Mouse (Mus musculus) urinary bladder, adult 2 months (tissue): ENCODE measurements around the gene Calcb. TPM values are rescaled to one million over a fixed set of nuclear protein-coding genes. Genes with fewer than 3 reads are reported as not detected.
"Not testable (repeated sequence)": the region's sequence is repeated elsewhere in the genome, so short reads cannot be mapped to it uniquely, and the experiment has no call there.

ENCODE experiments used
- DNase-seq: peaks from one replicate; pipeline ENCODE4 v3.0.0; 2022; ENCODE audit warnings: low spot score
- polyA plus RNA-seq: library from polyadenylated mRNA; depleted of rRNA; stranded (reverse); fragments of >200 nt; gene quantifications from 2 replicates; pipeline ENCODE4 v1.2.3, GENCODE M21; 2012; rRNA removed

Calcb gene
- polyA plus RNA-seq: 0.31 and 0.45 TPM in 2 replicates

DNA sequence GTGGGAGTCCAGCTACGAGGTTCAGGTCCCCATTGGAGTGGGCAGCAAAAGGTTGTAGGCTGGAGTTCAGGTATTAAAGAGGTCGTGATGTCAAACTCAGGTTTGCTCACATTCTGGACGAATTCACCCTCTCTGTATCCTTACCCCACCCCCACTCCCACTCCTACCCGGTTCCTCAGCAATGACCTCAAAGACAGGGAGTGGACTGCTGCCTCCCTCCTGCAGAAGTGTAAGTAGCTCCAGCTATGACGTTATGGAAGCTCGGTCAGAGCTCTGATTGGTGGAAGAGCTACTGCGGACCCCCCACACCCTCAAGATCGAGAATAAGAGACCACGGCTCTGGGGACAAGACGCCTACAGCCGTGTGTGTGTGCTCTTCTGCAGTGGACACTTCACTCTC lies at the start of gene Calcb:
Gene Calcb (plus strand): TSS at position 344 of the 400 bp plus-strand sequence.
- no peak for DNase-seq

DNA sequence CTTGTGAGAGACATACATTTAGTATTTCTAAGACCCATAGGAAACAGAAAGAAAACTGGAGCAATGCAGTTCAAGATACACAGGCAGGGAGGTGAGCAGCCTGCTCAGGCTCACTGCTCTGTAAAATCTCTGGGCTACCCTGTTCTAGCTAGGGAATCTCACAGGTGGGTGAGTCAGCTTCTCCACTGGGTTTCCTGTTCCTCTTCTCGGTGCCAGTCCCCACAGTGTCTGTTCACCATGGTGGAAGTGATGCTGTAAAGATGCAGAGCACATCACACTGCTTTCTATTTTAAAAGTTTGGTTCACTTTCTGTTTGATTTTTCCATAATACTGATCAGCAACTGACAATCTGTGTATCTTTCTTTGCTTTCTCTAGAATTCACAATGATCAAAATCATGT lies 47.0 kb upstream of the Calcb start:
- DNase-seq: no peak

DNA sequence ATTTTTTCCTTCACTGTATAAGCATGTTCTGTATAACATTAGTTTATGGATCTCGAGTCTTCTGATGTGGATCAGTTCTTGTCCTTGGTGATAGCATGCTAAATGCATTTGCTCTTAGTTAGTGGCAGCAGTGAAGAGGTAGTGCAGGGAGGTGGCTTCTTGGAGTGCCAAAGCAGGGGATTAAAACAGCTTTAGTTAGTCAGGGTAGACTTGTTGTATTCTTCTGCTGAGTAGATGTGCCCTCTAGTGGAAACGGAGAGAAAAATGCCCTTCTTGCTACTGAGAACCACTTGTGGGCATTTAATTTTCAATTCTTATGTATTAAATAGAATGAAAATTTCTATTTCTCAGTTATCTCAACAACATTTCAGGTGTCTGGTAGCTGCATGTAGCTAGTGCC lies 45.7 kb upstream of the Calcb start:
- no peak for DNase-seq

DNA sequence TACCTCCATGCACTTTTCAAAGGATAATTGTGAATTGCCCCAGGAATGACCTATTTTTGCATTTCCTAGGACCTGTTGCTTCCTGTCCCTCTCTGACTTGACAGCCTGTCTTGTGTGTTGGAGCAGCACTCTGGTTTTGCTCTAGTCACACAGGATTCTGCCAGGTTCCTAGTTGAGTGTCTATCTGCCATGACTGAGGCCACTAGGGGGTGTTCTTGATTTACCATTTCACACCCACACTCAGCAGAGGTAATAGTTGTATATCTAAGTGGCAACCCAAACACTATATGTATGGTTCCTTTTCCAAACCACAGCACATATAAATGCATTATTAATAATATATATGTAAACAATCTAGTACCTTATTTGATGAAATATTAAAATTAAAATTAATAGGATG lies 26.1 kb upstream of the Calcb start:
- DNase-seq: no peak

DNA sequence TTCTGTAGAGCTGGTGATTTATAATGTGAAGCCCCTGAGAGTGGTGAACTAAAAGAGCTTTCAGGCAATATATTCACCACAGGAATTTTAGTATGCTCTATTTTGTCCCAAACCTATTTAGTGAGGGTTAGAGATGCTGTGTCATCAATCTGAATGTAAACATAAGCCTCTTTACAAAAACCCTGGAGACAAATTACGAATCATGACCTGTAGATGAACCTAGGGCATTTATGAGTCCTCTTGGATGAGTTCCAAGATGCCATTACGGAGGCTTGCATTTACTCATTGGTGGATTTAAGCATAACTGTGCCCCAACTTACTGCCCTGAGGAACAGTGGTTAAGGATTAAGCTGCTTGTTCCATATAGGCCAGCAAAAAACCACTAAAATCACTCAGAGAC lies 17.6 kb upstream of the Calcb start:
- DNase-seq: no peak

DNA sequence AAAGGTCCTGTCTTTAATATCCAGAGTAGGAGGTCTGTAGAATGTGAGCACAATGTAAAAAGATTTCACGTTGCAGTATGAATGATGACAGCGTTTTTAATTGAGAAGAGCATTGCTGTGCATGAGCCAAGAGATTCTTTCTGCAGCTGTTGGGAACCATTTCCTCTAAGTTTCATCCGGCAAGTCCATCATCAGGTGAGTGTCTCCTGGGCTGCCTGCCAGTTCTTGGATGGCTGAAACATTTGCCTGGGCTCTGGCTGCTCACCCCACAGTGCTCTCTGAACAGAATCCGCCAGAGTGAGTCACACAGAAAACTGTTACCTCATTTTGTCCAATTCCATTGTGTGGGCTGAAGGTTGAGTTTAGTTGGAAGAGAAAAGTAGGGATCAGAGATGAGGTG lies 11.7 kb upstream of the Calcb start:
- DNase-seq: no peak

DNA sequence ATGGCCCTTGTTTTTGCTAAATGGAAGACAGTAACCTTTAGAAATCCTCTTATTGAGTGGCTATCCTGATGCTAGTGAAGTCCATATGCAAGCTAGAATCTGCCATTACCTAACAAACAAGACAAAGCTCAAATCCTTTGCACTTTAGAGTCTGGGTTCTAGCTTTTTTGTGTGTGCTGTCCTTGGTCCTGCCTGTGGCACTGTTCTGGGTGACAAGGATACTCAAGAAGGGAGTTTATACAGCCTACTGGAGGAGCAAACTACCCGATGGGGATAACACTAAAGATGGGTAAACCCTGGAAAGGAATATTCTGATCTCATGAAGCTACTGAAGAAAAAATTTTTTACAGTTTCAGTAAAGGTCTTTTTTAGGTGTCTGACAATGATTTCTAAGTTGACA lies 11.0 kb upstream of the Calcb start:
- no peak for DNase-seq

DNA sequence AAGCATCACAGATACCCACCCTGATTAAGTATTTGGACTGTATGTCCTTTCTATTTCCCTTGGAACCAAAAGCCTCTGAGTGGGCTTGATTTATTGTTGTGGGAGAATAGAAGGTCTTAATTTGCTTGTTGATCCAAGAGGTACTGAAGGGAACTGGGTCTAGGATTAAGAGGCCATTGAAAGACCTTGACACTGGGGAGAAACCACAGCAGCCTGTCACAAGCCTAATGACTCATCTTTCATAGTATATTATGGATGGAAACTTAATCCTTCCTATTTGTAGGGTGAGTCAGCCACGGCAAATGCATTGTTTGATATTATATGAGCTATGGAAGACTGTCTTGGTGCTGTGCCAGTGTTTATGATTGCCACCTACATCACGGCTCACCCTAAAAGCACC lies 8.0 kb upstream of the Calcb start:
- no peak for DNase-seq

DNA sequence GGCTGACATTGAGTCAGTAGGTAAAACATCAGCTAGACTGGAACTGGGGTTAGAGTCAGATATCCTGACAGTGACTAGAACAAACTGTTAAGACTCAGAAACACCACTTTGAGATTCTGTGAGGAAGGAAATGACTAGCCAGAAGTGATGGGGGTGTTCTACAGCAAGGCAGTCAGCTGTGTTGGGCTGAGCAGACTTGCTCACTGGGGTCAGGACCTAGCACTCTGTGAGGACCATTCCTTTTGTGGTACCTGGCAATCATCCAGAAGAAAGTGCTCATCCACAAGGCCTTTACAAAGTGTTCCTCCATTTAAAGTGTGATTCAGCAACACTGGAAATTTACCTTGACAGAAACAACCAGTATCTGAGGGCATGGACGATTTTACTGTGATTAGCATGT lies 5.9 kb upstream of the Calcb start:
- DNase-seq: no peak

DNA sequence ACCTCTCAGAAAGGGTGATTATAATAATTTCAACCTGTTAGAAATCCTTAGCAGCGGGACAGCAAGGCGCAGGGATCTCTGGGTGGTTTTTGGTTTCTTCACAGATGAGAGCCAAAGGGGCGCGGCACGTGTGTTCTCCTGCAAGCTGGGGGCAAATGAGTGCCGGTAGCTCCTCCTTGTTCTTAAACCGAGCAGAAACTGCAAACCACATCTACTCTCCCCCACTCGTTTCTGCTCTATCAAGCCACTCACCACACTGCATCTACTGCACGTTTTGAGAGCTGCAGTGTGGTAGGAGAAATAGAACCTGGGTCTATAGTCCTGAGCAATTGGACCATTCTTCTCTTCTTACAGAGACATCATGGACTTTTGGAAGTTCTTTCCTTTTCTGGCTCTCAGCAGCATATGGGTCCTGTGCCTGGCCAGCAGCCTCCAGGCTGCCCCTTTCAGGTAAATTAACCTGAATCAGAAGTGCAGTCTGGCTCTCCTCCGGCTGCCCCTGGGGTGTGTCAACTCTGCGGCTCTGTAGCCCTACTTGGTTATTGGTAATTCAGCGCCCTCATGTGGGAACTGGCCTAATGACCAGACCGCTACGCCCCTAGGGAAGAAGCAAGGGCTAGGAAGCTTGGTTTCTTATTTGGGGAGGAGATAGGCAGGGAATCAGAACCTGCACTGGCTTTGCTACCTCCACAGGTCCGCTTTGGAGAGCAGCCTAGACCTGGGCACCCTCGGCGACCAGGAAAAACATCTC lies 1.1 kb downstream of the Calcb start:
- peak; percentile 34 for DNase-seq

- not testable (repeated sequence) for DNase-seq
These were observed 11.3 kb downstream of the Calcb start for GRCm38 (mm10) chr7:114729696-114730095.

- DNase-seq: no peak
These were observed 12.7 kb downstream of the Calcb start for GRCm38 (mm10) chr7:114731175-114731574.

DNA sequence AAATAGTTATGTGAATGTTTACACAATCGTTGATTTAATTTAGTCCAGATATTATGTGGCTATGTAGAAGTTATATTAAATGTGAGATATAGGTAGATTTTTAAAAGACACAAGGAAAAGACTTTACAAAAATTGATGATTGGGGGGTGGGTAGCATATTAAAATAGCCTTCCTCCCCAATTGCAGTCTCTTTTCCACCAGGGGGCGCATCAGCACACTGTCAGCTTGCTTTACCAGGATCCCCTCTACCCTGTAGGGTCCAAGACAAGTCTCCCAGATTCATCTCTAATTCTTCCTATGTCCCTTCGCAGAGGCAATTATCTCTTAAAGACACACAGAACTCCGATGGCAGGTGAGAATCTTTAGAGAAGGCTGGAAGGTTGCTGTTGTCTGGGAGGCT lies 13.3 kb downstream of the Calcb start:
- not testable (repeated sequence) for DNase-seq

DNA sequence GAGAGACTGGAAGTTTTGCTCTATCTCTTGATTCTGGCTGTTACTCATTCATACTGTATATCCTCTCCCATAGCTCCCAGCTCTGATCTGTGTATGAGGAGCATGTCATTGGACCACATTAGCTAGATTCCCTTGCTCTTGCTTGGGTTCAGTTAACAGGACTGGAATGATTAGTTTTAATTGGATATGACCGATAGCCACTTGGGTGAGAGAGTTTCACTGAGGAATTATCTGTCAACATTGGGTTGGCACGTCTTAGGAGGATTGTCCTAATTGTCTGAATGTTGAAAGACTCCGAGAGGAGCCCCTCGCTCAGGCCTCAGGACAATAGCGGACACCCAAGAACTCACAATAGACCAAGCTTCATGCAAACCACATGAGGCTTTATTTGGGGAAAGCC lies 17.8 kb downstream of the Calcb start:
- no peak for DNase-seq

DNA sequence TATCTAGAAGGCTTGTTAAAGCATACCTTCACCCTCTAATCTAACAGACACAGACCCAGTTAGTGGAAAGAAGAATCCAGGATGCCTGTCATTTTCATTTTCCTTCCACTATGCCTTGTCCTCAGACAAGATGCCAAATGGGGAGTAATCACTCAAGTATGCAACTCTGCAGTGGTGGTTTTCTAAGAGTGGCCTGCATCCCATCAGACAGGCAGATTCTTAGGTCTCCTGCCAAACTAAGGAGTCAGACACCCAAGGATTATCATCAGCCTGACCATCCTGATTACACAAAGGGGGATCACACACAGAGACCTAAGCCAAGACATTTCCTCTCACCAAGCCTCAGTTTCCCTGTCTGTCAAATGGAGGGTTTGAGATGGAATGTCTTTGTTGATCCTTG lies 19.7 kb downstream of the Calcb start:
- DNase-seq: no peak

- DNase-seq: no peak
These were observed 22.1 kb downstream of the Calcb start for GRCm38 (mm10) chr7:114740360-114741165.

DNA sequence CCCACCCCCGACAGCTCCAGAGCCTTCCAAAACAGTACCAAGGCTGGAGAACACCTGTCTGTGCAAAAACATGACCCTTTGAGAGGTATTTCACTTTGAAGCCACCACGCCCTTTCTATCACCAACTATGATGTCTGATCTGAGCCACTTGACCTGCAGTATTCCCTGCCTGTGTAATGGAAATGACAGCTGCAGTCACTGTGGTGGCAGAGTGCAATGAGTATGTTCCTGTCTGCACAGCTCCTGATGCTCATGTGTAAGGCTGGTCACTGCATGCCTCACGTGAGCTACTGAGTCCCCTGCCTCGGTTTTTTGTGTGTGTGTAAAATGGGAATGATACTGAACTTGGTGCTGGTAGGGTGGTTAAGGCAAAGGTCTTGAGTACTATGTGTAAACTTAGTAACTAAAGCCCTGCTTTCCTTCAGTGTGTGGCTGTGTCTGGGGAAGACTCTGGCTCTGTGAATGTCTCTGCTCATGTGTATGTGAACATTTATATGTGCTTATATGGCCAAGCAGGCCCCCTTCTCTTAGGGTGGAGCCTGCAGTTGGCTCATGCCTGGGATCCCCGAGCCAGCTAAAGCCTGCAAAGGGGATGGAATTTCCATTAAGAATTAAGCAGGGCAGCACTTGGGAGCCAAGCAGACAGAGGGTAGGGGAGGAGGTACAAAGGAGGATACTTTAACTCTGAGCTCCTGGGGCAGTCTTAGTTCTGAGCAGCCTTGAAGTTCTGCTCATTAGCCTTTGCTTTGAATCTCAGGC lies 24.8 kb downstream of the Calcb start, which contains the start of gene Insc:
Gene Insc (plus strand): TSS at position 673 of the 759 bp plus-strand sequence.
- DNase-seq: no peak

- DNase-seq: no peak
These were observed 26.3 kb downstream of the Calcb start for GRCm38 (mm10) chr7:114744639-114745245.

DNA sequence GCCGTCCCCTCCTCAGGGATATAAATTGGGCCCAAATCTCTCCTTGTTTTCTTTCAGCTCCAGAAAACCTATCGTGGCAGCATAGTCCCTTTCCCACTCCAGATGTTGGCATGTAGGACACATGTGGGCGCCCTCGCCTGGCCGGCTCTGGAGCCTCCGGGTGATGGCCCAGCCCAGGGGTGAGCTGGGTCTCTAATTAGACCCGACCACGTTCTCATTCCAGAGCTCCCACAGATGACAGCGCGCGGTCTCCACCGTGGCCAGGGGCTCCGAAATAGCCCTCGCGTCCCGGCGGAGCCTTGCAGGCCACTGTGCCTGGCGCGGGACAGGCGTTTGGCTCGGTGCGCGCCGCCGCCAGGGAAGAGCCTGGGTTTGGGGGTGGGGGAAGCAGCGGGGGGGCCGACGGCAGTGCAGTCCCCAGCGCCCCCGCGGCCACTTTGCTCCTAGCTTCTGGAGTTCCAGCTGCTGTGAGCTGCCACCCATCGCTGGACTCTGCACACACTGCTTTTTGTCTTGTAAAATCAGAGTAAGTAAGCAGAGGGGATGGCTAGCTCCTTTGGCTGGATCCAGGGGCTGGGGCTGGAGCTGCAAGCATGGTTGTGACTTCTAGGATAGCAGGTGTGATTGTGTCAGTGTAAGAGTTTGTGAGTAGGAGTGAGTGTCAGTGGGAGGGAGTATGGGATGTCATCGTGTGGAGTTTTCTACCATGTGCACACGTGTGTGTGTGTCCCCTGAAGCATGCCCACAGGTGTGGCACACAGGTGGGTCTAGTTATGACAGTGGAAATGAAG lies 27.2 kb downstream of the Calcb start:
- no peak for DNase-seq

DNA sequence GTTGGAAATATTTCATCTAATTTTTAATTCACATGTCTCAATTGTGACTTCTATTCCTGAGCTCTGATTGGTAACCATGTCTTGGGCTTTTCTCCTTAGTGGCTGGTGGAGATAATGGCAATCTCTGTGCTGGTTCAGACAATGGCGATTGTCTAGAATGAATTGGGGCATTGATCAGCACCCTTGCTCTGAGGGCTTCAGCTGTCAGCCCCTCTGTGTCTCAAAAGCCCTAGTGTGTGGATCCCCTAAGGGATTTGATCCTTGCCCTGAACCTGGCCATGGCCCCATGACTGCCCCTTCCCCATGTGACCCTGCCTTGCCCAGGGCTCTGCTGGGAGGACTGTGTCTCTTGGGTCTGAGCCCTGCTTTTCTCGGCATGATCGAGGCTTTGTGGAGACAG lies 29.2 kb downstream of the Calcb start:
- DNase-seq: no peak

DNA sequence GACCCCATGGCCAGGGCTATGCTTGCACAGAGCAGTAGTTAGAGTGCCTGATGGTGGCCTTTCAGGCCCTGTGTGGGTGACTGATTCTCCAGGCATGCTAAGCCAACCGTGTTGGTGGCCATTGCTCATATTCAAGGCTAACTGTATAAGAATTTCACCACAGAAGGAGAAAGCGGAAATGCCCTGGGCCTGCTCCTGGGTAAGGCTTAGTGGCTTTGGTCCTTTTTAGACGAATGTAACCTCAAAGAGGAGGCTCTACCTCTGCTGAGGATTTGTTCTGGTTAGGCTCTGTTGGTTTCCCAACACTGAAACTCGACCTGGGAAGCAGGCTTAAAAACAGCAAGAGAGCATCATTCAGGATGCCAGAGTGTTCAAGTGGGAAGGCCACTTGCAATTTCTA lies 29.8 kb downstream of the Calcb start:
- no peak for DNase-seq
